Mouse (Mus musculus) liver, embryonic 13.5 days (tissue): ENCODE measurements around the gene Sfxn1. TPM values are rescaled to one million over a fixed set of nuclear protein-coding genes. Genes with fewer than 3 reads are reported as not detected.

ENCODE experiments used
- ATAC-seq: fragments of 200-750 bp; cut with Nextera tagmentation; 2 replicates; pipeline ENCODE4 v1.8.0; 2017; ENCODE audit warnings: low read depth, mild to moderate bottlenecking, moderate number of reproducible peaks, moderate library complexity
- DNase-seq: peaks from one replicate; pipeline ENCODE4 v3.0.0; 2022
- H3K27ac ChIP-seq: fragments of 300-500 bp; sonication (generic); 2 replicates; pipeline ENCODE4 v1.5.1; 2015; ENCODE audit warnings: moderate library complexity, mild to moderate bottlenecking, inconsistent platforms
- H3K27me3 ChIP-seq: fragments of 300-500 bp; sonication (generic); 2 replicates; pipeline ENCODE4 v1.6.1; 2015; ENCODE audit warnings: mild to moderate bottlenecking, inconsistent platforms
- H3K36me3 ChIP-seq: fragments of 300-500 bp; sonication (generic); 2 replicates; pipeline ENCODE4 v1.6.1; 2015; ENCODE audit warnings: mild to moderate bottlenecking, inconsistent platforms
- H3K4me1 ChIP-seq: fragments of 300-500 bp; sonication (generic); replicated peaks from 2 replicates; pipeline ENCODE4 v1.6.1; 2015; ENCODE audit warnings: inconsistent platforms
- H3K4me2 ChIP-seq: fragments of 300-500 bp; sonication (generic); 2 replicates; pipeline ENCODE4 v1.6.1; 2015; ENCODE audit warnings: inconsistent platforms, mild to moderate bottlenecking, moderate library complexity
- H3K4me3 ChIP-seq: fragments of 300-500 bp; sonication (generic); replicated peaks from 2 replicates; pipeline ENCODE4 v1.5.1; 2015; ENCODE audit warnings: mild to moderate bottlenecking, inconsistent platforms
- H3K9ac ChIP-seq: fragments of 300-500 bp; sonication (generic); 2 replicates; pipeline ENCODE4 v1.6.1; 2015; ENCODE audit warnings: mild to moderate bottlenecking, inconsistent platforms
- H3K9me3 ChIP-seq: fragments of 300-500 bp; sonication (generic); replicated peaks from 2 replicates; pipeline ENCODE4 v1.6.1; 2016; ENCODE audit warnings: inconsistent platforms
- WGBS: fragments of 180-500 bp; shearing (Covaris S2); methylation state at CpG from one replicate; pipeline ENCODE4 v1.1.7; 2015; ENCODE audit not compliant: insufficient replicate concordance; 5-methylcytosine and 5-hydroxymethylcytosine counted together
- polyA plus RNA-seq: library from polyadenylated mRNA; unstranded; fragments of >200 nt; fragmentation: Nextera tagmentation; extraction: Ambion mirVana; gene quantifications from 2 replicates; pipeline ENCODE4 v1.2.1, GENCODE M21; 2015

Sfxn1 gene
- polyA plus RNA-seq, 1 experiment from 2014 or later, result 75.0 TPM

GRCm38 (mm10) chr13:54143788-54144187 lies 72.1 kb downstream of the Sfxn1 start:
- Histone ChIP-seq H3K4me1 (no peaks in the 10 kb centered on the region), H3K27me3 (no peaks in the 10 kb centered on the region), H3K4me2 (no peak overlapping the region), H3K27ac (no peak overlapping the region), H3K4me3 (no peak overlapping the region), H3K9ac (no peak overlapping the region), H3K36me3 (no peaks in the 10 kb centered on the region), H3K9me3 (no peaks in the 10 kb centered on the region)
- WGBS, result 19% methylated on average over 5 of the region's 5 CpGs
- DNase-seq (no peak), ATAC-seq (no peak)

DNA sequence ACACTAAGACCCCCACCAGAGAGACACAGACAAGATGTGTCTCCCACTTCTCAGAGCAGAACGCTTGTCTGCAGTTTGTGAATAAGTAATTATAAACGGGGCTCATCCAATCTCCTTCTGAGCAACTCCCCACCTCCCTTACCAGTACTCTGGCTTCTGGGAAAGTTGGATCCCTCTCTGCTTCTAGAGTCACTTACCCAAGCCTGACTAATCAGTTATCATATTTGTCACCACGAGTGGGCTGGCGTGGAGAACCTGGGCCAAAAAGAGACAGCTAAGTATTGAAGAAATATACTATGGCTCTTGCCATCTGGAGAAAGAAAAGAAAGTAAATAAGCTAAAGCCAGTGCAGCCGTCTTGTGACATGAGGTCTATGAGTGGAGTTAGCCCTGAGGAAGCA lies 73.0 kb downstream of the Sfxn1 start:
- WGBS, result 50% methylated on average over 5 of the region's 5 CpGs
- no peaks in the 10 kb centered on the region for H3K9me3 ChIP-seq
- ATAC-seq (no peak), DNase-seq (no peak)
- no peak overlapping the region for H3K4me3 ChIP-seq
- H3K9ac ChIP-seq, result no peak overlapping the region
- no peaks in the 10 kb centered on the region for H3K27me3 ChIP-seq
- H3K36me3 ChIP-seq, result no peaks in the 10 kb centered on the region
- H3K27ac ChIP-seq, result no peak overlapping the region
- no peaks in the 10 kb centered on the region for H3K4me1 ChIP-seq
- no peak overlapping the region for H3K4me2 ChIP-seq

- no peaks in the 10 kb centered on the region for H3K9me3 ChIP-seq
- DNase-seq (no peak), ATAC-seq (no peak)
- no peak overlapping the region for H3K27ac ChIP-seq
- H3K36me3 ChIP-seq, result no peaks in the 10 kb centered on the region
- no peak overlapping the region for H3K4me3 ChIP-seq
- no peak overlapping the region for H3K4me2 ChIP-seq
- 33% methylated on average over 1 of the region's 1 CpGs for WGBS
- H3K27me3 ChIP-seq, result no peaks in the 10 kb centered on the region
- H3K9ac ChIP-seq, result no peak overlapping the region
- no peaks in the 10 kb centered on the region for H3K4me1 ChIP-seq
Measured at GRCm38 (mm10) chr13:54147328-54147727, 75.7 kb downstream of the Sfxn1 start.

DNA sequence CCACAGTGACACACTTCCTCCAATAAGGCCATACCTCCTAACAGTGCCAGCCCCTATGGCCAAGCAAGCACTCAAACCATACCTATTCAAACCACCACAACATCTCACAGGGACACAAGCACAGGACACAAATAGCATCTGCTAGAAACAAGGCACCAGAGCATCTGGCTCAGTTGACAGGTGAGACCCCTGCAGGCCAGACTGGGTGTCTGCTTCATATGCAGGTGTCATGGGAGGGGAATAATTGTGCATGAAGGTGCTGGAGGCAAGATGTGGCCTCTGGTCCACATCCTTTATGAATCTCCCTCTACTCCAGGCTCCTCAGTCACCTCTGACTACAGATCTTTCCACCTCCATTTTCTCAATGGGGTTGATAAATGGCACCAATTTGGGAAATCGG lies 80.8 kb downstream of the Sfxn1 start:
- Histone ChIP-seq H3K4me1 (peaks cover 4% of the 10 kb centered on the region; the same call in 1 of the 2 replicates), H3K36me3 (no peaks in the 10 kb centered on the region), H3K27me3 (no peaks in the 10 kb centered on the region), H3K9me3 (no peaks in the 10 kb centered on the region), H3K27ac (no peak overlapping the region), H3K4me2 (no peak overlapping the region), H3K9ac (no peak overlapping the region), H3K4me3 (no peak overlapping the region)
- ATAC-seq (no peak), DNase-seq (no peak)
- 70% methylated on average over 1 of the region's 1 CpGs for WGBS

DNA sequence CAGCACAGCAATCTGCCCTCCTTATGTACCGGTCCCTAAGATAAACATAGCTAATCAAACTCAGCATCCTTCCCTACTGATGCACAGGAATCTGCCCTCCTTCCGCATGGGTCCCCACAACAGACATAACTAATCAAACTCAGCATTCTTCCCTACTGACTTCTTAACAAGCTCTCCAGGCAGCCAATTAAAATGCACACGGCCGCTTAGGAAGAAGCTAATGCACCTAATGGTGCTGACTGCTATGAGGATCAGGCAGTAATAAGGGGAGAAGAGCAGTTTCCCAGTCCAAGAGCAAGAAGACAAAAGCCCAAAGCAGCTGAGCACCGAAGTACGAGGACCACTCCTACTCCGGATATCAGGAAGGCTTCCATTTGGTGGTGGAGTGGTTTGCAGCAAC lies 81.2 kb downstream of the Sfxn1 start:
- ATAC-seq, result no peak
- no peaks in the 10 kb centered on the region for H3K9me3 ChIP-seq
- H3K27me3 ChIP-seq, result no peaks in the 10 kb centered on the region
- peaks cover 4% of the 10 kb centered on the region; the same call in 1 of the 2 replicates for H3K4me1 ChIP-seq
- H3K4me2 ChIP-seq, result no peak overlapping the region
- no peak overlapping the region for H3K27ac ChIP-seq
- no peak overlapping the region for H3K4me3 ChIP-seq
- DNase-seq, result no peak
- WGBS, result 62% methylated on average over 7 of the region's 7 CpGs
- no peak overlapping the region for H3K9ac ChIP-seq
- no peaks in the 10 kb centered on the region for H3K36me3 ChIP-seq

- H3K9me3 ChIP-seq, result no peaks in the 10 kb centered on the region
- H3K27me3 ChIP-seq, result no peaks in the 10 kb centered on the region
- peaks cover 4% of the 10 kb centered on the region; the same call in 1 of the 2 replicates for H3K4me1 ChIP-seq
- 15% methylated on average over 9 of the region's 9 CpGs for WGBS
- H3K36me3 ChIP-seq, result no peaks in the 10 kb centered on the region
- no peak overlapping the region for H3K9ac ChIP-seq
- no peak overlapping the region for H3K27ac ChIP-seq
- ATAC-seq (no peak), DNase-seq (no peak)
- H3K4me2 ChIP-seq, result no peak overlapping the region
- no peak overlapping the region for H3K4me3 ChIP-seq
Measured at GRCm38 (mm10) chr13:54153672-54154218, 82.1 kb downstream of the Sfxn1 start.

DNA sequence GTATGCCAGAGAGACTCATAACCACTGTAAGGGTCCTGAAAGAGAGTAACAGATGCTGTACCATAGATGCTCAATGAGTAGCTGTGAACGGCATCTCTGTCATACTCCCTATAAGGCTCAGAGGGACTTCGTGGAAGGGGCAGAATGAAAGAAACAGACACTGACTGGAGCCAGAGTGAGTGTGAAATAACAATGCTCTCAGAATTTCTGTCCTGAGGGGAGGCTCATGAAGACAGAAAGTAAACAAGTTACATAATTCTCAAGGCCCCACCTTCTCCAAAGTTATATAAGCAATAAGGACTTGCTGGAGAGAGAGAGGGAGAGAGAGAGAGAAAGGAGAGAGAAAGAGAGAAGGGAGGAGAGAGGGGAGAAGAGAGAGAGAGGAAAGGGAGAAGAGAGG lies 84.2 kb downstream of the Sfxn1 start:
- Histone ChIP-seq H3K27ac (no peak overlapping the region), H3K4me3 (no peak overlapping the region), H3K4me2 (no peak overlapping the region), H3K9me3 (no peaks in the 10 kb centered on the region), H3K27me3 (no peaks in the 10 kb centered on the region), H3K9ac (no peak overlapping the region), H3K36me3 (no peaks in the 10 kb centered on the region), H3K4me1 (peaks cover 4% of the 10 kb centered on the region; the same call in 1 of the 2 replicates)
- DNase-seq, result no peak
- no peak for ATAC-seq
- WGBS, result 60% methylated on average over 2 of the region's 2 CpGs

Other genes with a start within 250 kb of the Sfxn1 start
- not detected in 2 replicates for gene Drd1, start 16.2 kb upstream of the Sfxn1 start, polyA plus RNA-seq
- gene Hrh2, start 120.3 kb downstream of the Sfxn1 start, polyA plus RNA-seq, result 0.07 TPM in 1 of 2 replicates, not detected in the other